Mouse (Mus musculus): ENCODE measurements around the gene Il34. TPM values are rescaled to one million over a fixed set of nuclear protein-coding genes. Genes with fewer than 3 reads are reported as not detected.

The Il34 gene
- polyA plus RNA-seq, 1 experiment from 2014 or later = 0.36 TPM

DNA sequence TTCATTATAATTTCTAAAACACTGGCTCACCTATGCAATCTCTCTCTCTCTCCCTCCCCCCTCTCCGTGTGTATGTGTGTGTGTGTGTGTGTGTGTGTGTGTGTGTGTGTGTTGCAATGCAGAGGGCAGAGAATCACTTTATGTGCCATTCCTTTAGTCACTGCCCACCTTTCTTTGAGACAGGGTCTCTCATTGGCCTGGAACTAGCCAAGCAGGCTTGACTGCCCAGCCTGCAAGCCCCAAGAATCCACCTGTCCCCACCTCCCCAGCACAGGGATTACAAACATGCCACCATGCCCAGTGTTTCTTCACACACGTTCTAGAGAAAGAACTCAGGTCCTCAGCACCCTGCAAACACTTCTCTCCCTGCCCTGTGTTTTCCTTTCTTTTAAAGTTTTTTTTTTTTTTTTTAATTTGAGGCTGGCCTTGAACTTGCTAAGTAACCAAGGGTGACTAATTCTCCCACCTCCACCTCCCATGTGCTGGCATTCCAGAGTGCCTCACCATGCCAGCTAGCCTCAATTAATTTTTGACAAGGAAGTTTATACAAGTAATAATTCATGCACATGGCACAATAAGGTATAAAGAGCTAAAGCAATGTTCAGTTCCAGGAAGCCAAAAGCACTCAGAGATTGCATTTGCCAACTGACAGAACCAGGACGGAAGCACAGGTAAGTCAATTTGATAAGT, 754 bp downstream of the Il34 start:
- 50% methylated on average over 2 of the region's 3 CpGs for WGBS (ENCODE audit: insufficient replicate concordance)
- H3K36me3 ChIP-seq (ENCODE audit: control insufficient read depth, insufficient read depth, low read length) = peaks cover 4% of the 10 kb centered on the region; the same call in 1 of the 2 replicates
- no peaks in the 10 kb centered on the region for H3K27me3 ChIP-seq (ENCODE audit: control insufficient read depth, insufficient read depth, low read length)
- H3K4me2 ChIP-seq = no peak overlapping the region
- no peak overlapping the region for H3K27ac ChIP-seq (ENCODE audit: low read depth, low read length)
- ATAC-seq (replicated peaks; ENCODE audit: insufficient number of reproducible peaks, low FRiP score, low TSS enrichment) = no peak
- H3K9me3 ChIP-seq (replicated peaks; ENCODE audit: control insufficient read depth, low read length) = no peaks in the 10 kb centered on the region
- peaks cover 6% of the 10 kb centered on the region; the same call in 1 of the 2 replicates for H3K4me1 ChIP-seq (ENCODE audit: control insufficient read depth, insufficient read depth, low read length)
- H3K4me3 ChIP-seq (ENCODE audit: low read depth, low read length) = no peak overlapping the region
- H3K9ac ChIP-seq (ENCODE audit: low read depth, low read length) = no peak overlapping the region

DNA sequence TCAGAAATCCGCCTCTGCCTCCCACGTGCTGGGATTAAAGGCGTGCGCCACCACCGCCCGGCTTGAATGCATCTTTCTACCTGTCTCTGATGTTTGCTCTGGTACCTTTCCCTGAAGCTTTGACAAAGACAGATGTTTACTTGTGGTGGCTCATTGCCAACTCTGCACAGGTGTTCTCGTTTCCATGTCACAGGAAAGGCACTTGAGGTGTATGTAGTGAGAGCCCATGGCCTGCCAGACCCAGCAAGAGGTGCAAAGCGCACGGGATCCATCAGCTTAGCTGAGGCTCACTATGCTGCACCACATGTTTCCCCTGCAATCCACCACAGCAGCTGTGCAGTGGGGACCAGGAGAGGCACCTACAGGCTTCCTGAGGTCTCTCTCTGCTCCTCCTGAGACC, 1.9 kb downstream of the Il34 start:
- Histone ChIP-seq H3K4me3 (ENCODE audit: low read depth, low read length) (no peak overlapping the region), H3K27ac (ENCODE audit: low read depth, low read length) (no peak overlapping the region), H3K4me2 (no peak overlapping the region), H3K9me3 (replicated peaks; ENCODE audit: control insufficient read depth, low read length) (no peaks in the 10 kb centered on the region), H3K4me1 (ENCODE audit: control insufficient read depth, insufficient read depth, low read length) (0 out of 2 replicates have a peak, but pooled peaks cover 3% of the 10 kb centered on the region), H3K36me3 (ENCODE audit: control insufficient read depth, insufficient read depth, low read length) (no peaks in the 10 kb centered on the region), H3K9ac (ENCODE audit: low read depth, low read length) (no peak overlapping the region), H3K27me3 (ENCODE audit: control insufficient read depth, insufficient read depth, low read length) (no peaks in the 10 kb centered on the region)
- no peak for ATAC-seq (replicated peaks; ENCODE audit: insufficient number of reproducible peaks, low FRiP score, low TSS enrichment)
- 84% methylated on average over 9 of the region's 9 CpGs for WGBS (ENCODE audit: insufficient replicate concordance)

- H3K27ac ChIP-seq (ENCODE audit: low read depth, low read length) = no peak overlapping the region
- WGBS (ENCODE audit: insufficient replicate concordance) = 87% methylated on average over 5 of the region's 5 CpGs
- ATAC-seq (replicated peaks; ENCODE audit: insufficient number of reproducible peaks, low FRiP score, low TSS enrichment) = no peak
Observed at GRCm38 (mm10) chr8:110802988-110803387, 2.7 kb downstream of the Il34 start.

GRCm38 (mm10) chr8:110797086-110797485, 8.6 kb downstream of the Il34 start:
- H3K4me3 ChIP-seq (ENCODE audit: low read depth, low read length) = no peak overlapping the region
- H3K4me2 ChIP-seq = no peak overlapping the region
- H3K9me3 ChIP-seq (replicated peaks; ENCODE audit: control insufficient read depth, low read length) = no peaks in the 10 kb centered on the region
- H3K27ac ChIP-seq (ENCODE audit: low read depth, low read length) = no peak overlapping the region
- 0 out of 2 replicates have a peak, but pooled peaks cover 4% of the 10 kb centered on the region for H3K4me1 ChIP-seq (ENCODE audit: control insufficient read depth, insufficient read depth, low read length)
- H3K9ac ChIP-seq (ENCODE audit: low read depth, low read length) = no peak overlapping the region
- no peak for ATAC-seq (replicated peaks; ENCODE audit: insufficient number of reproducible peaks, low FRiP score, low TSS enrichment)
- H3K36me3 ChIP-seq (ENCODE audit: control insufficient read depth, insufficient read depth, low read length) = no peaks in the 10 kb centered on the region
- WGBS (ENCODE audit: insufficient replicate concordance) = 84% methylated on average over 8 of the region's 8 CpGs
- no peaks in the 10 kb centered on the region for H3K27me3 ChIP-seq (ENCODE audit: control insufficient read depth, insufficient read depth, low read length)

More at GRCm38 (mm10) chr8:110802988-110803387, 2.7 kb downstream of the Il34 start:
- H3K4me3 ChIP-seq (ENCODE audit: low read depth, low read length) = no peak overlapping the region
- no peak overlapping the region for H3K9ac ChIP-seq (ENCODE audit: low read depth, low read length)
- H3K36me3 ChIP-seq (ENCODE audit: control insufficient read depth, insufficient read depth, low read length) = no peaks in the 10 kb centered on the region
- H3K9me3 ChIP-seq (replicated peaks; ENCODE audit: control insufficient read depth, low read length) = no peaks in the 10 kb centered on the region
- no peaks in the 10 kb centered on the region for H3K4me1 ChIP-seq (ENCODE audit: control insufficient read depth, insufficient read depth, low read length)
- no peak overlapping the region for H3K4me2 ChIP-seq
- no peaks in the 10 kb centered on the region for H3K27me3 ChIP-seq (ENCODE audit: control insufficient read depth, insufficient read depth, low read length)

GRCm38 (mm10) chr8:110794363-110794965, 11.3 kb downstream of the Il34 start:
- no peak overlapping the region for H3K4me2 ChIP-seq
- no peak for ATAC-seq (replicated peaks; ENCODE audit: insufficient number of reproducible peaks, low FRiP score, low TSS enrichment)
- 86% methylated on average over 7 of the region's 7 CpGs for WGBS (ENCODE audit: insufficient replicate concordance)
- H3K27me3 ChIP-seq (ENCODE audit: control insufficient read depth, insufficient read depth, low read length) = no peaks in the 10 kb centered on the region
- 0 out of 2 replicates have a peak, but pooled peaks cover 4% of the 10 kb centered on the region for H3K4me1 ChIP-seq (ENCODE audit: control insufficient read depth, insufficient read depth, low read length)
- no peak overlapping the region for H3K4me3 ChIP-seq (ENCODE audit: low read depth, low read length)
- H3K9ac ChIP-seq (ENCODE audit: low read depth, low read length) = no peak overlapping the region
- H3K9me3 ChIP-seq (replicated peaks; ENCODE audit: control insufficient read depth, low read length) = no peaks in the 10 kb centered on the region
- no peaks in the 10 kb centered on the region for H3K36me3 ChIP-seq (ENCODE audit: control insufficient read depth, insufficient read depth, low read length)
- no peak overlapping the region for H3K27ac ChIP-seq (ENCODE audit: low read depth, low read length)

DNA sequence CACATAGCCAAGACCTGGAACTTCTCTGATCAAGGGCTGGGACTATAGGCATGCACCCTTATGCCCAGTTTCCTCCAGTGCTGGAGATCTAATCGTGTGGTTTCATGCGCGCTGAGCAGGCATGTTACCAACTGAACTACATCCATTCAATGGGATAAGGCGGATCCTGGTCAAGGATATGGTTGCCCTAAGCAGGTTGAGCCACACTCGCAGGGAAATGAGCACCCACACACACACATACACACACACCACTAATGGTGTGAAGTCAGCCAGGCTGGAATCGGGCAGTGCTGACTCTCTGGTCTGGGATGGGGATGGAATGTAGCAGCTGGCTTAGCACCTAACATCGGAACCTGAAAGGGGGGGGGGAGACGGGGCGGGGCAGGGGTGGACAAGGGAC, 11.8 kb downstream of the Il34 start:
- H3K27me3 ChIP-seq (ENCODE audit: control insufficient read depth, insufficient read depth, low read length) = no peaks in the 10 kb centered on the region
- ATAC-seq (replicated peaks; ENCODE audit: insufficient number of reproducible peaks, low FRiP score, low TSS enrichment) = no peak
- no peak overlapping the region for H3K4me2 ChIP-seq
- 0 out of 2 replicates have a peak, but pooled peaks cover 4% of the 10 kb centered on the region for H3K4me1 ChIP-seq (ENCODE audit: control insufficient read depth, insufficient read depth, low read length)
- 89% methylated on average over 9 of the region's 9 CpGs for WGBS (ENCODE audit: insufficient replicate concordance)
- no peaks in the 10 kb centered on the region for H3K36me3 ChIP-seq (ENCODE audit: control insufficient read depth, insufficient read depth, low read length)
- no peak overlapping the region for H3K27ac ChIP-seq (ENCODE audit: low read depth, low read length)
- H3K4me3 ChIP-seq (ENCODE audit: low read depth, low read length) = no peak overlapping the region
- no peak overlapping the region for H3K9ac ChIP-seq (ENCODE audit: low read depth, low read length)
- no peaks in the 10 kb centered on the region for H3K9me3 ChIP-seq (replicated peaks; ENCODE audit: control insufficient read depth, low read length)

DNA sequence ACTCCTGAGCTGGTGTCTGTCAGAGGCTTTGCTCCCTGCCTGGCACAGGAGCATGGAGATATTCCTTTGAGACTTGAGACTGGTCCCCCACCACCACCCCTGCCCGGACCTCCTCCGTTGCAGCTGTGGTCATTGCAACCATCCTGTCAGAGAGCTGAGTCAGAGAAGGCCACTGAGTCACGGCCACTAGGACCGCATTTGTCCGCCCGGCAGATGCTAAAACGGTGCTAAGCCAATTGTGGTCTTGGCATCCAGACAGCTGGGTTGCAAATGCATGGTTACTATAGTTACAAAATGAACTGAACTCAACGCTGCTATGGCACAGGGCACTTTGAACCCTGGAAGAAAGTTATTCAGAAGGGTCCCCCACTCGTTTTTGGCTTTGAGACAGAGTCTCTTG, 12.2 kb downstream of the Il34 start:
- H3K4me1 ChIP-seq (ENCODE audit: control insufficient read depth, insufficient read depth, low read length) = 0 out of 2 replicates have a peak, but pooled peaks cover 4% of the 10 kb centered on the region
- H3K9ac ChIP-seq (ENCODE audit: low read depth, low read length) = no peak overlapping the region
- no peak overlapping the region for H3K27ac ChIP-seq (ENCODE audit: low read depth, low read length)
- no peaks in the 10 kb centered on the region for H3K9me3 ChIP-seq (replicated peaks; ENCODE audit: control insufficient read depth, low read length)
- H3K4me2 ChIP-seq = no peak overlapping the region
- no peaks in the 10 kb centered on the region for H3K27me3 ChIP-seq (ENCODE audit: control insufficient read depth, insufficient read depth, low read length)
- no peak for ATAC-seq (replicated peaks; ENCODE audit: insufficient number of reproducible peaks, low FRiP score, low TSS enrichment)
- no peak overlapping the region for H3K4me3 ChIP-seq (ENCODE audit: low read depth, low read length)
- no peaks in the 10 kb centered on the region for H3K36me3 ChIP-seq (ENCODE audit: control insufficient read depth, insufficient read depth, low read length)
- 78% methylated on average over 9 of the region's 9 CpGs for WGBS (ENCODE audit: insufficient replicate concordance)

DNA sequence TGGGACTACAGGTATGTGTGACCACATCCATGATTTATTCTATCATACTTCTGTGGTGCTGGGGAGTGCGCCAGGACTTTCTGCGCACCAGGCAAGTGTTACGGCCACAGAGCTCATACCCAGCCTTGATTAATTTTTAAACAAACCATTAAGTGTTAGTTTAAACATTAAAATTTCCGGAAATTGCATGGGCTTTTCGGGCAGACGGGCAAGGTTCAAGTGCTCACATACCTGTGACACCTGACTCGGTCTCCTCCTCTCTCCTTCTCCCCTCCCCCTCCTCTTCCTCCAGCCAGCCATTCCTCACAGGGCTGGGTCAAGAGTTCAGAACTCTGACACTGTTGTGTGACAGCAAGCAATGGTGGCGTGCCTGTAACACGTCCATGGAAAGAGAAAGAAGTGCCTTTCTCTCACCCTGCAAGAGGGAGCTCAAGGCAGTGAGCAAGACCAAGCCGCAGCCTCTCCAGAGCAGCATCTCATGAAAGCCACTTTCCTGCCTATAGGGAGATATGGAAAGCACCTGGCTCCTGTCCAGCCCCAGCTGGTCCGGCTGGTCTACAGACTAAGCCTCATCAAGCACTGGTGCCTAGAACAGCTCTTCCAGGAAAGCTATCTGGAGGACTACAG, 13.0 kb downstream of the Il34 start:
- no peaks in the 10 kb centered on the region for H3K36me3 ChIP-seq (ENCODE audit: control insufficient read depth, insufficient read depth, low read length)
- H3K27ac ChIP-seq (ENCODE audit: low read depth, low read length) = no peak overlapping the region
- 0 out of 2 replicates have a peak, but pooled peaks cover 4% of the 10 kb centered on the region for H3K4me1 ChIP-seq (ENCODE audit: control insufficient read depth, insufficient read depth, low read length)
- H3K4me3 ChIP-seq (ENCODE audit: low read depth, low read length) = no peak overlapping the region
- no peak overlapping the region for H3K4me2 ChIP-seq
- WGBS (ENCODE audit: insufficient replicate concordance) = 66% methylated on average over 11 of the region's 11 CpGs
- no peaks in the 10 kb centered on the region for H3K27me3 ChIP-seq (ENCODE audit: control insufficient read depth, insufficient read depth, low read length)
- ATAC-seq (replicated peaks; ENCODE audit: insufficient number of reproducible peaks, low FRiP score, low TSS enrichment) = no peak
- H3K9me3 ChIP-seq (replicated peaks; ENCODE audit: control insufficient read depth, low read length) = no peaks in the 10 kb centered on the region
- no peak overlapping the region for H3K9ac ChIP-seq (ENCODE audit: low read depth, low read length)
